Mouse (Mus musculus): ENCODE data around the gene Abraxas1. TPM values are rescaled to one million over a fixed set of nuclear protein-coding genes. Genes with fewer than 3 reads are reported as not detected.

The Abraxas1 gene
- 12.2 to 22.1 TPM (median 14.8 TPM) in 4 replicates for total RNA-seq (2023)

DNA sequence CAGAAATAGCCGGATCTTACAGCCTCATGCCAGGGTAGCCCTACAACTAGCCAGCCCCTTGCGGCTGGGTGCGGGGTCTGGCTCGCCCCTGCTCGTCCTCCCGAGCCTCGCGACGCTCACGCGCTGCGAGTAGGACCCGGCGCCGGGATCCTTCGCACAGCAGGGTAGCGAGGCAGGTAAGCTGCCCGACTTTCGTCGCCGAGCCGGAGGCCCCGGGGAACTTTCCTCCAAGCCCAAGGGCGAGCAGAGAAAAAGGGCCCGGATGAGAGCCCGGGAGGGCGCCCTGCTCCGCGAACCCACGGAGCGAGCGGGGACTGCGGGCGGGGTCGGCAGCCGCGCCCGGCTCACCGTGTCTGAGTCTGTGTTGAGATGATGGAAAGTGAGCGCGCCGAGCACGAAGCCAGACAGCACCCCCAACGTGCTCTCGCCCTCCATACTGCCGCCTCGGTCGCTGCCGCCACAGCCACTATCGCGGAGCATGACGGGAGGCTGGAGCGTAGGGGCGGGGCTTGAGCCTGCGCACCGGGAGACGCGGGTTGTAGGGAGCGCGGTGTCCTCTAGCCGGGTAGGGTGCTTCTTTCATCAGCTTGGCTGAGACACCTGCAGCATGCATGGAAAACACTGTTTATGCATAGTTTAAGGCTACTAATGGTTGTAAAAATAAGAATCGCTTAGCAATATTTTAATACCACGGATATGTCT, at the start of gene Abraxas1:
Gene Abraxas1, minus strand, starts transcription at position 483 of the 702 bp plus-strand sequence.

DNA sequence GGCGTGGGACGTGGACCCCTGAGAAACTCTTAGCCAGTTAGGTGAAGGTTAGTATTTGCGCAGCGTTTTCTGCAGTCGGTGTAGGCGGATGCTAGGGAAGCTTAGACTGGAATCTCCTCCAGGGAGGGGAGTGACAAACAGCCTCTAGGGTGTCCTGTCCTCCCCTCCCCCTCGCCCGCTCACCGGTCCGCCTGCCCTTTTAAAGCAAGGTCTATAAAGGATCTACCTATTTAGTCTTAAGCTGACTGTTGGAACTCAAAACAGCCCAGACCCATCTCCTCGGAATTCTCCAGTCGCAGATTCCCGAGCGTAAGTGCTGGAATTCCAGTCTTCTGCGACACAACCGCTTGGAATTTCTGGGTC, 24.7 kb upstream of the Abraxas1 start, which contains the start of gene Gpat3:
Gene Gpat3, plus strand, starts transcription at position 229 of the 363 bp plus-strand sequence.

DNA sequence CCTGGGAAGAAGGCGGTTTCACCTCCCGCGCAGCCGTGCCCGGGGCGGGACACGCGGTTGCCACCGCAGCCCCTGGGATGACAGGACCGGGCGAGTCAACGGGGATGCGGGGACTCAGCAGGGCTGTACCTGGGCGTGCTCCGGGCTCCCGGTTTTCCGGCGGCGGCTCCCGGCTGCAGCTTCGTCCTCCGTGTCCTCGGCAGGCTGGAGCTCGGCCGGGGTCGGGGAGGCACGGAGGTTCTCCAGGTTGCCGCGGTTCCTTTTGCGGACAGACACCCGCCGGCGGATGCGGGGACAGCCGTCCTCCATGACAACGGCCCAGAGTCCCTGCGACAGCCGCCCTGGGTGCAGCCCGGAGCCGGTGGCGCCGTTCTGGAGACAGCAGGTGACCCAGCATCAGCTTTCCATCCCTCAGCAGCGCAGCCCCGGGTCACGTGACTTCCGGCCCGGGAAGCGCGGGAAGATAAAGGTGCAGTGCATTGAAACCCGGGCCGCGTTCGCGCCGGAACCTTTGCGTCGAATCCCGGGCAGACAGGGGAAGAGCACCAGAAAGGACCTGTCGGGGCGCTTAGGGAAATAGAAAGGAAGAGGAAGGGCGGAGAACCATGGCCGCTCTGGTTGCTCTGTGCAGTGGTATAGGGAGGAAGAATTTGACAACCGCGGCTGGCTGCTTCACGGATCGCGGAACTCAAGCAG, 22.5 kb downstream of the Abraxas1 start, which contains the start of the genes Helq and Mrps18c:
Gene Helq, minus strand, starts transcription at position 434 of the 696 bp plus-strand sequence.
Gene Mrps18c, plus strand, starts transcription at position 463 of the 696 bp plus-strand sequence.

Other genes with a start within 250 kb of the Abraxas1 start
- gene Plac8, start 248.7 kb downstream of the Abraxas1 start, total RNA-seq (2023): 376 to 429 TPM (median 403 TPM) in 4 replicates
- gene Coq2, start 145.8 kb downstream of the Abraxas1 start, total RNA-seq (2023): 53.3 to 59.4 TPM (median 56.1 TPM) in 4 replicates
- gene Hpse, start 101.2 kb downstream of the Abraxas1 start, total RNA-seq (2023): 12.0 to 14.7 TPM (median 14.0 TPM) in 4 replicates
- gene Helq, start 22.4 kb downstream of the Abraxas1 start, total RNA-seq (2023): 23.7 to 35.2 TPM (median 28.5 TPM) in 4 replicates
- gene Mrps18c, start 22.3 kb downstream of the Abraxas1 start, total RNA-seq (2023): 41.5 to 54.6 TPM (median 48.2 TPM) in 4 replicates
- 9.4 to 10.3 TPM (median 9.7 TPM) in 4 replicates for gene Gpat3, start 24.7 kb upstream of the Abraxas1 start, total RNA-seq (2023)

All from B cell, adult 62 days (primary cell).